Mouse (Mus musculus) embryonic facial prominence, embryonic 10.5 days (tissue): ENCODE measurements around the gene Hmcn2. TPM values are rescaled to one million over a fixed set of nuclear protein-coding genes. Genes with fewer than 3 reads are reported as not detected.

Source experiments
- DNase-seq: peaks from one replicate; pipeline ENCODE4 v3.0.0-alpha.2; 2017; ENCODE audit warnings: low spot score
- H3K27ac ChIP-seq: fragments of 300-500 bp; sonication (generic); replicated peaks from 2 replicates; pipeline ENCODE4 v1.5.1; 2016; ENCODE audit warnings: mild to moderate bottlenecking
- H3K27me3 ChIP-seq: fragments of 300-500 bp; sonication (generic); replicated peaks from 2 replicates; pipeline ENCODE4 v1.6.1; 2016; ENCODE audit warnings: low read depth, mild to moderate bottlenecking; ENCODE audit not compliant: poor library complexity, severe bottlenecking
- H3K36me3 ChIP-seq: fragments of 300-500 bp; sonication (generic); replicated peaks from 2 replicates; pipeline ENCODE4 v1.6.1; 2016; ENCODE audit warnings: mild to moderate bottlenecking, moderate library complexity
- H3K4me1 ChIP-seq: fragments of 300-500 bp; sonication (generic); 2 replicates; pipeline ENCODE4 v1.6.1; 2016
- H3K4me3 ChIP-seq: fragments of 300-500 bp; sonication (generic); 2 replicates; pipeline ENCODE4 v1.5.1; 2016; ENCODE audit warnings: mild to moderate bottlenecking, moderate library complexity
- H3K9me3 ChIP-seq: fragments of 300-500 bp; sonication (generic); 2 replicates; pipeline ENCODE4 v1.6.1; 2016; ENCODE audit warnings: mild to moderate bottlenecking
- WGBS: fragments of 180-500 bp; shearing (Covaris S2); methylation state at CpG from one replicate; pipeline ENCODE4 v1.1.7; 2016; 5-methylcytosine and 5-hydroxymethylcytosine counted together
- polyA plus RNA-seq: library from polyadenylated mRNA; unstranded; fragments of >200 nt; fragmentation: Nextera tagmentation; extraction: Ambion mirVana; gene quantifications from 2 replicates; pipeline ENCODE4 v1.2.1, GENCODE M21; 2016

The Hmcn2 gene
- polyA plus RNA-seq, 1 experiment from 2014 or later: not detected

- Histone ChIP-seq H3K9me3 (no peaks in the 10 kb centered on the region), H3K4me1 (peaks cover 63% of the 10 kb centered on the region), H3K36me3 (no peaks in the 10 kb centered on the region), H3K27me3 (peaks cover 28% of the 10 kb centered on the region), H3K27ac (no peak overlapping the region; the same call in 1 of the 2 replicates), H3K4me3 (no peak overlapping the region)
- WGBS: 27% methylated on average over 1 of the region's 1 CpGs
- no peak for DNase-seq
Measured at GRCm38 (mm10) chr2:31451530-31451929, 137.3 kb downstream of the Hmcn2 start.

DNA sequence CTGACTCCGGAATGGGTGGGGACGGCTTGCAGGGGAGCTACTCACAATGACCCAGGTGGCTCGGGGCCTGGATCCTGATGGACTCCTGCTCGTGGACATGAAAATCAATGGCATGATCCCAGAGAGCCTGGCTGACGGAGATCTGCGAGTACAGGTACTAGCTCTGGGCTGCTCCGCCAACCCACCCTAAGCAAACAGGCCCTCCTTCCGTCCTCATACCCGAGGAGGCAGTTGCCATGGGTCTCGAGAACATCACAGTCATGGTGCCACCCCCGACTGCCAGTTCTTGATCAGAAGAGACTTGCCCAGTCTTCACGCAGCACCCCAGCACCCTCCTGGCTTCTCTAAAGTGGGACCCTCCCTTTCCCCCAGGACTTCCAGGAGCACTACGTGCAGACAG is 138.8 kb downstream of the Hmcn2 start:
- no peak overlapping the region; the same call in 1 of the 2 replicates for H3K27ac ChIP-seq
- H3K4me1 ChIP-seq: peaks cover 62% of the 10 kb centered on the region
- no peaks in the 10 kb centered on the region for H3K36me3 ChIP-seq
- no peaks in the 10 kb centered on the region for H3K9me3 ChIP-seq
- no peak for DNase-seq
- H3K4me3 ChIP-seq: no peak overlapping the region
- WGBS: 80% methylated on average over 13 of the region's 13 CpGs
- peaks cover 41% of the 10 kb centered on the region for H3K27me3 ChIP-seq

- 34% methylated on average over 11 of the region's 11 CpGs for WGBS
- DNase-seq: no peak
- H3K36me3 ChIP-seq: no peaks in the 10 kb centered on the region
- no peak overlapping the region for H3K4me3 ChIP-seq
- no peak overlapping the region for H3K27ac ChIP-seq
- no peaks in the 10 kb centered on the region for H3K9me3 ChIP-seq
- H3K4me1 ChIP-seq: peaks cover 61% of the 10 kb centered on the region
- H3K27me3 ChIP-seq: peaks cover 48% of the 10 kb centered on the region
Measured at GRCm38 (mm10) chr2:31453559-31454177, 139.5 kb downstream of the Hmcn2 start.

DNA sequence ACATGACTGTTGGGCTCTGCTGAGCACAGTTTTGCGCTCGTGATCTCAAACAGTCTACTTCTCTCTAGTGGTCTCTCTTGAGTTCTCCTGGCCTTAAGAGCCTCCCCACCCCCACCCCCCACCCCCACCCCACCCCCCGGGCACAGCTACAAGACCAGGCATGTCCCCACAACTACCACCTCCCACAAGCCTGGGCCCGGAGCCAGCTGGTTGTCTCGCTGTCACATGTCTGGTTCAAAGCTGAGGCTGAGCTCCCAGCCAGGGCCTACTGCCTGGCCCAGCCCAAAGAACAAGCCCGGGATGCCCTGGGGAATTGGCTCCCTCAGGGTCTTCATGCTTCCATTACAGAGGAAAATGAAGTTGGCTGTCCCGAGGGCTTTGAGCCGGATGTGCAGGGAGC is 140.1 kb downstream of the Hmcn2 start:
- Histone ChIP-seq H3K4me1 (peaks cover 60% of the 10 kb centered on the region), H3K27me3 (peaks cover 54% of the 10 kb centered on the region), H3K4me3 (no peak overlapping the region), H3K27ac (no peak overlapping the region), H3K9me3 (no peaks in the 10 kb centered on the region), H3K36me3 (no peaks in the 10 kb centered on the region)
- no peak for DNase-seq
- WGBS: 73% methylated on average over 8 of the region's 8 CpGs

GRCm38 (mm10) chr2:31455418-31455817 is 141.2 kb downstream of the Hmcn2 start:
- 88% methylated on average over 7 of the region's 7 CpGs for WGBS
- Histone ChIP-seq H3K9me3 (no peaks in the 10 kb centered on the region), H3K36me3 (no peaks in the 10 kb centered on the region), H3K4me3 (no peak overlapping the region), H3K4me1 (peaks cover 58% of the 10 kb centered on the region), H3K27ac (no peak overlapping the region), H3K27me3 (peaks cover 66% of the 10 kb centered on the region)
- no peak for DNase-seq

DNA sequence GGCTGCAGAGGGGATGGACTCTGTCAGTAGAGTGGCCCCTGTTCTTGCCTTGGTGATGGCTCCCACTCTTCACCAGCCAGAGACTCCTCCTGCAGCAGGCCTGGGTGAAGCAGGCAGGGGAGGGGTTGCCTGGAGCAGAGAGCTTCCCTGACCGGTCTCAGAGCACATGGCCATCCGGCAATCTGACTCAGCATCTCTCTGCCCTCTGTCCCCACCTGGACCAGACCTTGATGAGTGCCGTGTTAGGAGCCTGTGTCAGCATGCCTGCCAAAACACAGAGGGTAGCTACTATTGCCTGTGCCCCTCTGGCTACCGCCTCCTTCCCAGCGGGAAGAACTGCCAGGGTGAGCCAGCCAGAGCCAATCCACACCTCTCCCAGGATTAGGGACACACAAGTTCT is 144.2 kb downstream of the Hmcn2 start:
- 43% methylated on average over 5 of the region's 5 CpGs for WGBS
- Histone ChIP-seq H3K4me1 (peaks cover 33% of the 10 kb centered on the region), H3K4me3 (no peak overlapping the region), H3K36me3 (no peaks in the 10 kb centered on the region), H3K27me3 (peaks cover 90% of the 10 kb centered on the region), H3K27ac (no peak overlapping the region), H3K9me3 (no peaks in the 10 kb centered on the region)
- DNase-seq: no peak

DNA sequence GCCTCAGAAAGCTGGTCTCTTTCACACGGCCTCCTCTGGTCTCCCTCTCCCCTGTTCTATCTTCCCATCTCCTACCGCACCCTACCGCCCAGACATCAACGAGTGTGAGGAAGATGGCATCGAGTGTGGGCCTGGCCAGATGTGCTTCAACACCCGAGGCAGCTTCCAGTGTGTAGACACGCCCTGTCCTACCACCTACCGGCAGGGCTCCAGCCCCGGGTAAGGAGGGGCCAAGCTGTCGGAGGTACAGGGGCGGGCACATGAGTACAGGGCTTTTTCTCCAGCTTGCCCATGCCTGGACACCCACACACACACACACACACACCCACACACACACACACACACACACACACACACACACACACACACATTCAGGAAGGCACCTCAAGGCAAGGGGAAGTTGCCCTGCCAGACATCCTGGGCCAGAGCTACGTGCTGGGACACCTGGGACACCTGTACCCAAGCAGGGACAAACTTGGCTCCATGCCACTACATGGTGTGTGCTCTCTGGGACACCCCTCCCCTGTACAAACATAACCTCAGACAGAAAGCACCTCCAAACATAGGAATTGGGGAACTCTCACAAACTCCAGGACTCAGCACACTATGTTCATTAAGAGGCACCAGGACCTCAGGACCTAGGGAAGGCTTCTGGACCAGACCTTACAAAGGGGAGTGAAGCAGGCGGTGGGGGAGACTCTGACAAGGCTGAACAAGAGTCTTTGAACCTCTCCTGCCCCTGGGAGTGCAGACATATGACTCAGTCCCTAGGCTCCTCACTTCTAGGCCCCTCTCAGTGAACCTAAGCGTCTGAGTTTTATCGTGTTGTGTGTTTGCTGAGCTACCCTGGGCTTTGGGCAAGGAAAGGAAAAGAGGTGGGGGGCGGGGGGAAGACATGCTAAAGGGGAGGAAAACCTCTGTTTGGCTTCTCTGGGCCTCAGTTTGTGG is 145.0 kb downstream of the Hmcn2 start:
- H3K4me1 ChIP-seq: peaks cover 33% of the 10 kb centered on the region
- DNase-seq: no peak
- WGBS: 41% methylated on average over 16 of the region's 16 CpGs
- H3K27ac ChIP-seq: no peak overlapping the region
- peaks cover 93% of the 10 kb centered on the region for H3K27me3 ChIP-seq
- no peaks in the 10 kb centered on the region for H3K36me3 ChIP-seq
- H3K4me3 ChIP-seq: peak overlapping the region; percentile 62
- no peaks in the 10 kb centered on the region for H3K9me3 ChIP-seq

DNA sequence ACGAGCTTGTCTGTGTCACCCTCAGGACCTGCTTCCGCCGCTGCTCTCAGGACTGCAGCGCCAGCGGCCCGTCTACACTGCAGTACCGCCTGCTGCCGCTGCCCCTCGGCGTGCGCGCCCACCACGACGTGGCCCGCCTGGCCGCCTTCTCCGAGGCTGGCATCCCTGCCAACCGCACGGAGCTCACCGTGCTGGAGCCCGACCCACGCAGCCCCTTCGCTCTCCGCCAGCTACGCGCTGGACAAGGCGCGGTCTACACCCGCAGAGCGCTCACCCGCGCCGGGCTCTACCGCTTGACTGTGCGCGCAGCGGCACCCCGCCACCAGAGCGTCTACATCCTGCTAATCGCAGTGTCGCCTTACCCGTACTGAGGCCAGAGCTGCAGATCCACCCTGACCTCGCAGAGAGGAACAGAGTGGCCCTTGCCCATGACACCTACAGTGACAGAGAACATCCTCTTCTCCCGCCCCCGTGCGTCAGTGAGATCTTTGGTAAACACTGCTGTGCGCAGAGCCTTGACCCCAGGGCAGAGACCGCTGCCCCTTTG is 145.9 kb downstream of the Hmcn2 start:
- Histone ChIP-seq H3K4me1 (peaks cover 29% of the 10 kb centered on the region), H3K27me3 (peaks cover 95% of the 10 kb centered on the region), H3K36me3 (no peaks in the 10 kb centered on the region), H3K4me3 (peak overlapping the region; percentile 62), H3K27ac (peak overlapping the region; percentile 52; the same call in 1 of the 2 replicates), H3K9me3 (no peaks in the 10 kb centered on the region)
- peak; percentile 79 for DNase-seq
- WGBS: under 1% methylated on average over 48 of the region's 48 CpGs

- H3K27me3 ChIP-seq: peaks cover 89% of the 10 kb centered on the region
- 80% methylated on average over 7 of the region's 7 CpGs for WGBS
Measured at GRCm38 (mm10) chr2:31460920-31461319, 146.7 kb downstream of the Hmcn2 start.

GRCm38 (mm10) chr2:31462051-31462450 is 147.8 kb downstream of the Hmcn2 start:
- 35% methylated on average over 8 of the region's 8 CpGs for WGBS
- no peak overlapping the region for H3K4me3 ChIP-seq
- H3K4me1 ChIP-seq: peaks cover 29% of the 10 kb centered on the region
- DNase-seq: no peak
- H3K36me3 ChIP-seq: no peaks in the 10 kb centered on the region
- no peaks in the 10 kb centered on the region for H3K9me3 ChIP-seq
- H3K27ac ChIP-seq: no peak overlapping the region
- H3K27me3 ChIP-seq: peaks cover 85% of the 10 kb centered on the region

More at GRCm38 (mm10) chr2:31460920-31461319, 146.7 kb downstream of the Hmcn2 start:
- no peaks in the 10 kb centered on the region for H3K36me3 ChIP-seq
- H3K4me1 ChIP-seq: peaks cover 29% of the 10 kb centered on the region
- no peak for DNase-seq
- H3K9me3 ChIP-seq: no peaks in the 10 kb centered on the region
- H3K4me3 ChIP-seq: no peak overlapping the region; the same call in 1 of the 2 replicates
- no peak overlapping the region for H3K27ac ChIP-seq

DNA sequence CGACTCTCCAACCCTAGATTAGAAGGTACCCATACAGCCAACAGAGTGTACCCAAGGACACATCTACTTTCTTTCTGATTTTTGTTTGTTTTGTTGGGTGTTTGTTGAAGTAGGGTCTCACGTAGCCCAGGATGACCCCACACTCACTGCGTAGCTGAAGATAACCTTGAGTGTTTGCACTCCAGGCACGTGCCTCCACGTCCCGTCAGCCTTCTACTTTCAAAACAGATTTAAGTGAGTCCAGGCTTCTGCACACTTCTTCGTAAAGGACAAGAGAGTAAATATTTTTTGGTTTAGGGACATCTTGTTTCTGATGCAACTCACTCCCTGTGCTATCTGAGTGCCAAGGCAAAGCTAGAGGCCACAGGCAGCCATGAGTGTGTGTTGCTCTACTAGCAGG is 149.0 kb downstream of the Hmcn2 start:
- H3K27ac ChIP-seq: no peak overlapping the region
- DNase-seq: no peak
- H3K9me3 ChIP-seq: no peaks in the 10 kb centered on the region
- WGBS: 78% methylated on average over 7 of the region's 7 CpGs
- H3K36me3 ChIP-seq: no peaks in the 10 kb centered on the region
- H3K27me3 ChIP-seq: peaks cover 81% of the 10 kb centered on the region
- no peak overlapping the region for H3K4me3 ChIP-seq
- peaks cover 29% of the 10 kb centered on the region for H3K4me1 ChIP-seq

- peaks cover 81% of the 10 kb centered on the region for H3K27me3 ChIP-seq
- H3K4me3 ChIP-seq: no peak overlapping the region
- no peaks in the 10 kb centered on the region for H3K9me3 ChIP-seq
- H3K36me3 ChIP-seq: no peaks in the 10 kb centered on the region
- WGBS: 52% methylated on average over 8 of the region's 8 CpGs
- H3K27ac ChIP-seq: no peak overlapping the region
- DNase-seq: no peak
- H3K4me1 ChIP-seq: peaks cover 27% of the 10 kb centered on the region
Measured at GRCm38 (mm10) chr2:31463696-31464528, 149.7 kb downstream of the Hmcn2 start.
